Mouse (Mus musculus): ENCODE results near the gene Actr3b.

DNA sequence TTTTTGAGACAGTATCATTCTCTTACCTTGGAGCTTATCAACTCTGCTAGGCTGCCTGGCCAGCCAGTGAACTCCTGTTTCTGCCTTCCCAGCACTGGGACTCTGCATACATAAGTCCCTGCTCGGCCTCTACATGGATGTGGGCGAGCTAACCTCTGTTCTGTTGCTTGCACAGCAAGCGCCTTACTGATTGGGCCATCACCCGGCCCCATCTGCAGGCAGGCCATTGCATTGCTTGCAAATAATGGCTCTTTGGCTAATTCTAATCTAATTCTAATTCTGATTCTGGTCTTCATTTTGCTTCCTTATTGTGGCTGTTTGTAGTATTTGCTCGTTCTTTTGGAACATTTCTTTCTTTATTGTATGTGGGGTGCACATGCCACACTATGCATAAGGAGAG is 44.8 kb downstream of the Actr3b start:
- TF ChIP-seq EP300 (IDR thresholded peaks at IDR 0.05; ENCODE audit: low read depth) (no peak), CTCF (IDR thresholded peaks at IDR 0.05; ENCODE audit: low read depth) (no peak)
